Mouse (Mus musculus): Measurements from ENCODE around the gene Olfr844.

Olfr844 gene

DNA sequence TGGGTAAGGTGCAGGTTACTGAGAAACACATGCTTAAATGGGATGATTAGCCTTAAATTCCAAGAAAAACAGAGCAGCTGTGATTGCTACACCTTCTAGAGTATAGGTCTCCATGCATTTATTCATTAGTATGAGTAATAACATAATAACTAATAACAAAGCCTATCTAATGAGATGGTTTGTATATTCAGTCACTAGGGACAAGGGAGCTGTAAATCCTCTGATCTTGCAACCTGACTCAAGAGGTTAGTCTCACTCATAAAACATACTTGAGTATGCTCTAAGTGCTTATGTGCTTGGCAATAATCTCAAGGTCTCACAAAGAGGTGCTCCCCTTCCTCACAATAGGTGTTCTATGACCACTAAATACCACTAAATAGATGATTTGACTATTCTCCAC lies at the start of gene Olfr844:
TSS of gene Olfr844 (plus strand) at position 301 of the 400 bp plus-strand sequence.
- DNase-seq (ENCODE audit: low spot score): no peak

DNA sequence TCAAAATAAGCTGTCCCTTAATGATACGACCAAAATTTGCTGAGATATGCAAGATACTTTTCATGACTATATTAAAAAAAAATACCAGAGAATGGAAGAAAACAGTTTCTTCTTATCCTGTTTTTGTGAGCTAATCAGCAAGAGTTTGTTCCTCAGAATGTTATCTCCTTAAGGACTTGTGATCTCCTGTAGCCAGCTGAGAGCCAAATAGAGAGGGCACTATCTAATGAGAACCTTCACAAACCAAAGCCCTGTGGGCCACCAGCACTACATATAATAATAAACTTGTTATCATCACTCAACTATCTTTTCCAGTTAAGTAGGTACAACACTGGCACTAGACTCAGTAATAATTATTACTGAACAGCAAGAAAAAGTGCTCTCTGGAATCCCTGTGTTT lies 20.0 kb downstream of the Olfr844 start, which contains the start of gene Olfr845:
TSS of gene Olfr845 (plus strand) at position 301 of the 400 bp plus-strand sequence.
- DNase-seq (ENCODE audit: low spot score): no peak

DNA sequence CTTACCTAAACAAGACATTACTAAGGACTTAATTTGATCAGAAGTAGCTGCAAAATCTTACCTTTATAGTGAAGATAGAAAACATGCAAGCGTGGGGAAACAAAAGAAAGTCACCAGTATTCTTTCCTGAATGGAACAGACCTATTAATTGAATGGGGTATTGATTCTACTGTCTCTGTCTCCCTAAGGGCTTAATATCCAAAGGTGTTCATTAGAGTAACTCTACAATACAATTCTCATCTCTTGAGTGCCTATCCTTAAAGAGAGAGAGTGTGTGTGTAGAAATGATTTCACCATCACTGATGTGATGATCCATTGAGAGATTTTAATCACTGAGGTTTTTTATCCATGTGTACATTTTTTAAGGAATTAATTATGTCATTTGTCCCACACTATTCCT lies 47.8 kb downstream of the Olfr844 start, which contains the start of gene Olfr846:
TSS of gene Olfr846 (minus strand) at position 101 of the 400 bp plus-strand sequence.
- DNase-seq (ENCODE audit: low spot score): no peak
